Mouse (Mus musculus): ENCODE measurements around the gene Mprip.

GRCm38 (mm10) chr11:59611646-59612045 is 49.5 kb upstream of the Mprip start:
- no peak for TF ChIP-seq CTCF (IDR thresholded peaks at IDR 0.05; ENCODE audit: control insufficient read depth, insufficient read depth, insufficient replicate concordance, low read depth, low read length)
- no peak for TF ChIP-seq POLR2A (IDR thresholded peaks at IDR 0.05; ENCODE audit: control insufficient read depth, low read depth, low read length)
